Mouse (Mus musculus): Measurements from ENCODE around the gene Dmrt3. TPM values are rescaled to one million over a fixed set of nuclear protein-coding genes. Genes with fewer than 3 reads are reported as not detected.

Dmrt3 gene
- polyA plus RNA-seq, 1 experiment from 2014 or later = 0.06 TPM

DNA sequence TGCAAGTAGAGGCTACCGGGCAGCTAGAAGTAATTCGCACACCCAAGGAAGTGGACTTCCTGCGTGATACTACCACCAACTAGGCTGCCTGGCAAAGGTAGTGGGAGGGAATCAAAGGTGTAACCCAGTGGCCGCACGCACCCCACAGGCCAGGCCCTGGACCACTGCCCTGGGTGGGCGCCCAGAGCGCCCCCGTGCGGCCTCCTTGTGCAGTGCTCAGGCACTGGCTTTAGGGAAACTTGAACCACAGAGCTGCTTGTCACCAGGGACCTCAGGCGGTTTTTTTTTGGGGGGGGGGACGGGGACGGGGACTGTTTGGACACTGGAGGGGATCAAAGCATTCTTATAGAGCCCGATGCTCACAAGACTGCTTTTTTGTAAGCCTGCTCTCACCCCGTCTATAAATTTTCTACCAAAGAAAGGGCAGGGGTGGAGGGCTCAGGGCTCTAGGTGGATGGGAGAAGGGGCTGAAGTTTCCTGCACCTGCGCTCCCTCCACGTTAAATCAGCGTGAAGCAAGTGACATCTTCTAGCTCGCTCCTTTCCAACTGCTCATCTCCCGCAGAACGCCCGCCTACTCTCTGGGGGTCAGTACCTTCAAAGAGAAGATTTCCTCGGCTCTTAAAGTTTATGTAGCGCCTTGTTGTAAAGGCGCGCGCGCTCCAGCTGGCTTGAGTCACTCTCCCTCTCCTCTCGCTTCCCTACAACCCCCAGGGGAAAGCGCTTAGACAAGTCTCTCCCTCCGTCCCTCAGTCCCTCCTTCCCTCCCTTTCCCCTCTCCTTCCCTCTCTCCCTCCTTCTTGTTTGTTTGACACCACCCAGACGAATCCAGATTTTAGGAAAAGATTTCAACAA lies 55.6 kb downstream of the Dmrt3 start:
- WGBS (ENCODE audit: insufficient replicate concordance) = 4% methylated on average over 31 of the region's 31 CpGs
- ATAC-seq (replicated peaks; ENCODE audit: insufficient number of reproducible peaks, low FRiP score, low TSS enrichment) = no peak
- Histone ChIP-seq H3K4me3 (ENCODE audit: low read depth, low read length) (peak overlapping the region; percentile 24; the same call in 1 of the 2 replicates), H3K27ac (ENCODE audit: low read depth, low read length) (no peak overlapping the region), H3K4me1 (ENCODE audit: control insufficient read depth, insufficient read depth, low read length) (no peaks in the 10 kb centered on the region), H3K27me3 (ENCODE audit: control insufficient read depth, insufficient read depth, low read length) (peaks cover 71% of the 10 kb centered on the region), H3K9ac (ENCODE audit: low read depth, low read length) (0 out of 2 replicates have a peak overlapping the region, but pooled peaks have one; percentile 43), H3K9me3 (replicated peaks; ENCODE audit: control insufficient read depth, low read length) (no peaks in the 10 kb centered on the region), H3K4me2 (peak overlapping the region; percentile 54), H3K36me3 (ENCODE audit: control insufficient read depth, insufficient read depth, low read length) (no peaks in the 10 kb centered on the region)

DNA sequence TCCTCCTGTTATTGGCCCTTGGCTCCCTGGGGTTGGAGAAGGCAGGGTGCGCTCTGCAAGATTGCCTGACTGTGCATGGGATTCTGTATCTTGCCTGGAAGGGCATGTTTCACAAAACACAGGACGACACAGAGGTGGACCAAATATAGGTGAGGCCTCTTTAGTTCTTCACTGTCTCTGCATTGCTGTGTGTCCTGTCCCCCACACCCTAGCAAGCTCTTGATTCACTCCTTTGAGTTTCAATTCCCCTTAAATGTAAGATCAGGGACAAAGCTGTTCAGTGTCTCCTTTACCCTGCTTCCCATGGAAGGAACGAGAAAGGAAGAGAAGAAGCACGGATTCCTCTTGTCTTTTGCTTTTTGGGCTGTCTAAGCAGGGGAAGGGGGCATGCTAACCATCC lies 57.7 kb downstream of the Dmrt3 start:
- 17% methylated on average over 4 of the region's 4 CpGs for WGBS (ENCODE audit: insufficient replicate concordance)
- H3K27ac ChIP-seq (ENCODE audit: low read depth, low read length) = no peak overlapping the region
- ATAC-seq (replicated peaks; ENCODE audit: insufficient number of reproducible peaks, low FRiP score, low TSS enrichment) = no peak

DNA sequence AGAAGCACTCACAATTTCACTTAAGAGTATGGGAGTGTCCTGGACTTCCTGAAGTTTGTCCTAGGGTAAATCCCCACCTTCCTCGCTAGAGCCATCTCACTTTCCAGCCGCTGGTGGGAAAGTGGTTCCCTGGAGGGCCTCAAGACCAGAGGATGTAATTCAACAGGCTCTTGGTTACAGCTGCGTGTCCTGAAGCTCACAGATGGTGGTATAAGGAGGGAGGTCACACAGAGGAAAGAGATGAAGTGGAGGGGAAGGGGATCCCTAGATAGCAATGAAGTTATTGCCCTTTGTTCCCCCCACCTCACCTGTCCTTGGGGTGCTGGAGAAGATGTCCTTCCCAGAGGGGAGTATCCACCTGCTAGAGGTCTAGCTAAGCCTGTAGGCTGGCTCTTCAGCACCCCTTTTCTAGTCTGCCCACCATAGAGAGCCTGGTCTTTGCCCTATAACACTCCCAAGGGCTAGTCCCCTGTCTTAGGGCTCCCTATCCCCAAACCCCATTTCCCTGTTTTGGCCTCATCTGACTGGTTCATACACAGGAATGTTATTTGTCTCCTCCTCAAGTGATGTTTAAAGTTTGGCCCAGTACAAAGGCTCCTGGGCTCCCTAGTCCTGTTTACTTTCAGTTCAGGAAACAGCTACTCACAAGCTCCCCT lies 59.6 kb downstream of the Dmrt3 start:
- H3K4me3 ChIP-seq (ENCODE audit: low read depth, low read length) = no peak overlapping the region
- 4% methylated on average over 3 of the region's 3 CpGs for WGBS (ENCODE audit: insufficient replicate concordance)
- no peaks in the 10 kb centered on the region for H3K36me3 ChIP-seq (ENCODE audit: control insufficient read depth, insufficient read depth, low read length)
- no peak for ATAC-seq (replicated peaks; ENCODE audit: insufficient number of reproducible peaks, low FRiP score, low TSS enrichment)
- peaks cover 10% of the 10 kb centered on the region for H3K4me1 ChIP-seq (ENCODE audit: control insufficient read depth, insufficient read depth, low read length)
- H3K9me3 ChIP-seq (replicated peaks; ENCODE audit: control insufficient read depth, low read length) = no peaks in the 10 kb centered on the region
- no peak overlapping the region for H3K9ac ChIP-seq (ENCODE audit: low read depth, low read length)
- peaks cover 97% of the 10 kb centered on the region for H3K27me3 ChIP-seq (ENCODE audit: control insufficient read depth, insufficient read depth, low read length)
- H3K4me2 ChIP-seq = no peak overlapping the region
- no peak overlapping the region for H3K27ac ChIP-seq (ENCODE audit: low read depth, low read length)

More for the DNA sequence above, 57.7 kb downstream of the Dmrt3 start:
- H3K27me3 ChIP-seq (ENCODE audit: control insufficient read depth, insufficient read depth, low read length) = peaks cover 90% of the 10 kb centered on the region
- no peaks in the 10 kb centered on the region for H3K36me3 ChIP-seq (ENCODE audit: control insufficient read depth, insufficient read depth, low read length)
- no peak overlapping the region for H3K4me2 ChIP-seq
- no peak overlapping the region for H3K4me3 ChIP-seq (ENCODE audit: low read depth, low read length)
- 0 out of 2 replicates have a peak, but pooled peaks cover 3% of the 10 kb centered on the region for H3K4me1 ChIP-seq (ENCODE audit: control insufficient read depth, insufficient read depth, low read length)
- no peak overlapping the region for H3K9ac ChIP-seq (ENCODE audit: low read depth, low read length)
- no peaks in the 10 kb centered on the region for H3K9me3 ChIP-seq (replicated peaks; ENCODE audit: control insufficient read depth, low read length)

DNA sequence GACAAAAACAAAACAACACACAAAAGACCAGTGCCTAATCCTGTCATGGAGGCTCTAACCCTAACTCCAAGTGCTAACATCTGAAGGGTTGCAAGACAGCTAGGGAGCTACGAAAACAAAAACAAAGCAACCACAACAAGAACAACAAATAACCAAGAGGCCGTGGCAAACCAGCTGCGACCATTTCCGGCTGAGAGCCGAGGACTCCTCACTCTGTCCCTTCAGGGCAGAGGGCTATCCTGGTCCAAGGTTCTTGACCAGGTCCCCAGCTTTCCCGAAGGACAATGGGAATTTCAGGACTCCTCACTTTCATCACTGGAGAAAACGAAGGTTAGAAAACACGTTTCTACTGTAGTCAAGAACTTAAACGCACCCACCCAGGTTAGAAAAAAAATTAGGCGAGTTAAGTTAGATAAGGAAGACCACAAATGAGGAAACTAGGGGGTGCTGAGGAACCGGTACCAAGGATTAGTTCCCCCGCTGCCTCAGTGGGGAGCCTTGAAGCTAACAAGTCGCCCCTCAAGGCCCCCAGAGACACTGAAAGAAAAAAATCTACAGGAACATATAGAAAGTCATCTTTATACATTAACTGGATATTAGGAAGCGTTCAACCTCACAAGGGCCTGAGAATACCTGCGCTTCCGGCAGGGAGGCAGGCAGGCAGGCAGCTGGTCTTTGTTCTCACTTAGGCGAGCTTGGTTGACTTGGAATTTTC lies 60.6 kb downstream of the Dmrt3 start:
- peaks cover 98% of the 10 kb centered on the region for H3K27me3 ChIP-seq (ENCODE audit: control insufficient read depth, insufficient read depth, low read length)
- under 1% methylated on average over 17 of the region's 17 CpGs for WGBS (ENCODE audit: insufficient replicate concordance)
- no peak overlapping the region for H3K4me3 ChIP-seq (ENCODE audit: low read depth, low read length)
- H3K4me2 ChIP-seq = no peak overlapping the region
- H3K9me3 ChIP-seq (replicated peaks; ENCODE audit: control insufficient read depth, low read length) = no peaks in the 10 kb centered on the region
- H3K4me1 ChIP-seq (ENCODE audit: control insufficient read depth, insufficient read depth, low read length) = peaks cover 10% of the 10 kb centered on the region
- ATAC-seq (replicated peaks; ENCODE audit: insufficient number of reproducible peaks, low FRiP score, low TSS enrichment) = no peak
- H3K9ac ChIP-seq (ENCODE audit: low read depth, low read length) = no peak overlapping the region
- no peak overlapping the region for H3K27ac ChIP-seq (ENCODE audit: low read depth, low read length)
- no peaks in the 10 kb centered on the region for H3K36me3 ChIP-seq (ENCODE audit: control insufficient read depth, insufficient read depth, low read length)

DNA sequence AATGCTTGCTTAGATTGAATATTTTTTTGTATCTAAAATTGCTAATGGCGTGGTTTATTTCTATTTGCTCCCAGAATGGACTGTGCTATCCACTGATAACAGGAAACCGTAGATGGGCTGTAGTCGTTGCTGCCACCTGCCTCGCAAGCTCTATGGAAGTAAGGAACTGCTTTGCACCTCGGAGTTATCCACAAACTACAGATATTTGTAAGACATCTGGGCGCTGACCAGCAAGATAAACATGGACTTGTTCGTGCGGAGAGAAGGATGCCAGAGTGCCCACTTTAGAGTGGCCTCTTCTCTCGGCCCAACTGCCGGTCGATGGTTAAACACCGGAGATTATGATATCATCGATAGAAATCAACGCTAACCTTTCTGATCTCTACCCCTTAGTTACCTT lies 61.6 kb downstream of the Dmrt3 start:
- Histone ChIP-seq H3K4me3 (ENCODE audit: low read depth, low read length) (peak overlapping the region; percentile 56), H3K4me1 (ENCODE audit: control insufficient read depth, insufficient read depth, low read length) (peaks cover 10% of the 10 kb centered on the region), H3K27ac (ENCODE audit: low read depth, low read length) (no peak overlapping the region), H3K9me3 (replicated peaks; ENCODE audit: control insufficient read depth, low read length) (no peaks in the 10 kb centered on the region), H3K27me3 (ENCODE audit: control insufficient read depth, insufficient read depth, low read length) (peaks cover 98% of the 10 kb centered on the region), H3K4me2 (peak overlapping the region; percentile 91), H3K36me3 (ENCODE audit: control insufficient read depth, insufficient read depth, low read length) (no peaks in the 10 kb centered on the region), H3K9ac (ENCODE audit: low read depth, low read length) (no peak overlapping the region)
- WGBS (ENCODE audit: insufficient replicate concordance) = 1% methylated on average over 14 of the region's 14 CpGs
- no peak for ATAC-seq (replicated peaks; ENCODE audit: insufficient number of reproducible peaks, low FRiP score, low TSS enrichment)

DNA sequence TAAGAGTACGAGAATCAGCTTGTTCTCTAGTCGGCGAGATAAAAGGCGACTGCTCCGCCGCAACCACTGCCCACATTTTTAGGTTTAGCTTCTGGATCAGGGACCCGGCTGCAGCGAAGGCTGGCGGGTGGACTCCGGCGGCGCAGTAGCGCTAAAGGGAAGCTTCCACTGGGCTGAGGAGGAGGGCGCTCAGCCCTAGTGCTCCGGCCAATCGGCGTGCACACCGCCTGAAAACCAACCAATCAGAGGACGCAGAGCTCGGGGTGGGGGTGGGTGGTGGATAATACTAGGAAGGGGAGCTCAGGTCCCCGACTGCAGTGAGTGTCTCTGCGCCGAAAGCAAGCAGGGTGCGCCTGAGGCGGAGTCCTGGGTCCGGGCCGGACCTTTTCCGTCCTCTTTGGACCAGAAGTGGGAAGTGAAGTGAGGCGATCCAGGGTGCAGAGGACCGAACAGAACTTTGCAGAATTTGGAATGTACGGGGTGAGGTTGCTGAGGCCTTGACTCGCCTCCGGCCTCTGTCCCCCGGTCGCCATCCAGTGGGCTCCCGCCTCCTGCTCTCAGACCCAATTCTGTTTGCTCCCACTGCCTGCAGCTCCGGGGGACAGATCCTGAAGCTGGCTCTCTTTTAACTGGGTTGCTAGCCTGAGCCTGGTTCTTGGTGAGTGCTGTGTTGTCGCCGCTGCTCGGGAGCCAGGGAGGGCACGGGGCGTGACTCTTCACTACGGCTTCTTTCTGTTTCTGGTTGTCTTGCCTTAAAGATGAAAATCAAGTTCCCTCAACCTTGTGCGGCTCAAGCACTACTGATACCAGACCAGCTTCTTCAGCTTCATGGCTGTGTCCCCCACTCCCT lies 62.2 kb downstream of the Dmrt3 start, which contains the start of gene Dmrt2:
Gene Dmrt2 (plus strand): TSS at position 311 of the 850 bp plus-strand sequence.
- H3K36me3 ChIP-seq (ENCODE audit: control insufficient read depth, insufficient read depth, low read length) = no peaks in the 10 kb centered on the region
- H3K4me1 ChIP-seq (ENCODE audit: control insufficient read depth, insufficient read depth, low read length) = peaks cover 10% of the 10 kb centered on the region
- peak within 1 kb of the TSS; percentile 91 for H3K4me2 ChIP-seq
- peak within 1 kb of the TSS; percentile 56 for H3K4me3 ChIP-seq (ENCODE audit: low read depth, low read length)
- no peaks in the 10 kb centered on the region for H3K9me3 ChIP-seq (replicated peaks; ENCODE audit: control insufficient read depth, low read length)
- no peak within 1 kb of the TSS for H3K27ac ChIP-seq (ENCODE audit: low read depth, low read length)
- under 1% methylated on average over 44 of the region's 44 CpGs for WGBS (ENCODE audit: insufficient replicate concordance)
- peak; percentile 90 for ATAC-seq (replicated peaks; ENCODE audit: insufficient number of reproducible peaks, low FRiP score, low TSS enrichment)
- H3K9ac ChIP-seq (ENCODE audit: low read depth, low read length) = 0 out of 2 replicates have a peak within 1 kb of the TSS, but pooled peaks have one; percentile 22
- peaks cover 95% of the 10 kb centered on the region for H3K27me3 ChIP-seq (ENCODE audit: control insufficient read depth, insufficient read depth, low read length)

Measured in heart, embryonic 11.5 days (tissue).